Mouse (Mus musculus) brain, embryonic 14.5 days (tissue): Measurements from ENCODE around the gene Tdrd5.

ENCODE experiments used
- CTCF ChIP-seq: fragments of 200-500 bp; IDR thresholded peaks from 2 replicates; pipeline ENCODE4 v1.5.1; 2012; ENCODE audit warnings: inconsistent platforms, mild to moderate bottlenecking, moderate library complexity, borderline replicate concordance; ENCODE audit not compliant: insufficient read depth, insufficient read length; ENCODE audit errors: extremely low read depth
- POLR2A ChIP-seq: fragments of 200-500 bp; IDR thresholded peaks from 2 replicates; pipeline ENCODE4 v1.6.1; 2012; ENCODE audit warnings: mild to moderate bottlenecking, inconsistent platforms, borderline replicate concordance; ENCODE audit not compliant: poor library complexity, insufficient read depth, insufficient read length, severe bottlenecking; ENCODE audit errors: extremely low read depth

DNA sequence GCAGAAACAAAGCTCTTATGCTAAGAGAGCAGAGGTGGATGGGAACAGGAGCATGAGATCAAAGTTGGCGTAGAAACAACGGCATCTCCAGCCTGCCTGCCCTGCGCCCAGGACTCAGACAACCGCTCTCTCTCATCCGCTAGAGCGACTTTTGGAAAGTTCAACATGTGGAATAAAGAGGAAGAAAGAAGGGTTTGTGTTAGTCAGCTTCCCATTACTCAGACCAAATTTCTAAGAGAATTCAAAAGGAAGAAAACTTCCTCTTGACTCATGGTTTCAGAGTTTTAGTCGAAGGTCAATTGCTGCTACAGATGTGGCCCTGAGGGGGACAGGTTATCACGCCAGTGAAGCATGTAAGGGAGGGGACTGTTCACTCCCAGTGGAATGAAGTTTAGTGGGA, 39.5 kb downstream of the Tdrd5 start:
- TF ChIP-seq CTCF (no peak), POLR2A (no peak)
